Mouse (Mus musculus) c-Kit-positive CD71-positive TER-119-negative erythroid progenitor cells, embryonic 14.5 days (primary cell): Measurements from ENCODE around the gene Nmnat2.

ENCODE experiments used
- DNase-seq: peaks from one replicate; pipeline ENCODE4 v3.0.0-alpha.2; 2013; ENCODE audit warnings: low read depth

The Nmnat2 gene

GRCm38 (mm10) chr1:152986981-152987380, 32.2 kb downstream of the Nmnat2 start:
- DNase-seq, result no peak

GRCm38 (mm10) chr1:152990067-152990466, 35.3 kb downstream of the Nmnat2 start:
- DNase-seq, result no peak

GRCm38 (mm10) chr1:152992271-152993134, 37.7 kb downstream of the Nmnat2 start:
- DNase-seq, result no peak

GRCm38 (mm10) chr1:152993803-152994202, 39.0 kb downstream of the Nmnat2 start:
- DNase-seq, result no peak

GRCm38 (mm10) chr1:152999983-153000382, 45.2 kb downstream of the Nmnat2 start:
- DNase-seq, result no peak

- DNase-seq, result no peak
These were observed 45.9 kb downstream of the Nmnat2 start for GRCm38 (mm10) chr1:153000486-153001228.

- no peak for DNase-seq
These were observed 47.7 kb downstream of the Nmnat2 start for GRCm38 (mm10) chr1:153002295-153003050.

- DNase-seq, result no peak
These were observed 49.7 kb downstream of the Nmnat2 start for GRCm38 (mm10) chr1:153004472-153004871.

GRCm38 (mm10) chr1:153006054-153006453, 51.3 kb downstream of the Nmnat2 start:
- no peak for DNase-seq

- no peak for DNase-seq
These were observed 52.0 kb downstream of the Nmnat2 start for GRCm38 (mm10) chr1:153006761-153007160.

- no peak for DNase-seq
These were observed 52.5 kb downstream of the Nmnat2 start for GRCm38 (mm10) chr1:153007292-153007691.

- DNase-seq, result no peak
These were observed 53.0 kb downstream of the Nmnat2 start for GRCm38 (mm10) chr1:153007824-153008223.

GRCm38 (mm10) chr1:153009338-153009737, 54.5 kb downstream of the Nmnat2 start:
- DNase-seq, result no peak

GRCm38 (mm10) chr1:153010353-153011351, 55.9 kb downstream of the Nmnat2 start:
- DNase-seq, result no peak

- no peak for DNase-seq
These were observed 56.8 kb downstream of the Nmnat2 start for GRCm38 (mm10) chr1:153011544-153011943.

GRCm38 (mm10) chr1:153013541-153014288, 58.9 kb downstream of the Nmnat2 start:
- no peak for DNase-seq

GRCm38 (mm10) chr1:153014431-153015186, 59.8 kb downstream of the Nmnat2 start:
- no peak for DNase-seq

- DNase-seq, result no peak
These were observed 61.8 kb downstream of the Nmnat2 start for GRCm38 (mm10) chr1:153016465-153017163.

GRCm38 (mm10) chr1:153019128-153019527, 64.3 kb downstream of the Nmnat2 start:
- no peak for DNase-seq
